Mouse (Mus musculus): ENCODE measurements around the gene Gm9999.

DNA sequence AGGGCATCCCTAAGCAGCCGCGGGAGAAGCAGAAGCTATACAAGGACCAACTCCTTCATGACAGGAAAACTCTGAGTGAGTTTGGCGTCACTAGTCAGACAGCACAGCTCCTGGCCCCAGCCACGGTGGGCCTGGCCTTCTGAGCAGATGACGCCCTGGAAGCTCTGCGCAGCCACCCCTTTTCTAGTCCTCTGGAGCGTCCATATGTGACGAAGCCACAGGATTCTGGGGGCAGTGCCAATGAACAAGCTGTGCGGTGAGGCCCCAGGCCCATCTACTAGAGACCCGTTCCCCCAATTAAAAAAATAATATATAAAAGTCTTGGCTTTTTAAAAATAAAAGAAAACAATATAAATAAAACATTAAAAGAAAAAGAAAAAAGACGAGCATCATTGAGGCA lies 7.9 kb upstream of the Gm9999 start:
- no peak for TF ChIP-seq CTCF (IDR thresholded peaks at IDR 0.05; ENCODE audit: low read depth)
- TF ChIP-seq EP300 (optimal IDR thresholded peaks at IDR 0.05), result no peak

Measured in stomach, postnatal 0 days (tissue).